Mouse (Mus musculus): ENCODE data around the gene Zfp811. TPM values are rescaled to one million over a fixed set of nuclear protein-coding genes. Genes with fewer than 3 reads are reported as not detected.
A peak's percentile ranks its signal among the peaks of the same experiment; 100 is the strongest.

The Zfp811 gene
- total RNA-seq (2014; fragmentation: Nextera tagmentation) (not detected in 2 replicates), total RNA-seq (2017) (0.11 TPM in 1 of 2 replicates, not detected in the other)

GRCm38 (mm10) chr17:32809544-32810374 lies at the start of gene Zfp811:
TSS of gene Zfp811 (minus strand) at chr17:32809931.
- no peak for ATAC-seq (replicated peaks; ENCODE audit: low FRiP score, low TSS enrichment, poor library complexity, severe bottlenecking)

GRCm38 (mm10) chr17:32856713-32857112 lies 47.0 kb upstream of the Zfp811 start:
- 0 out of 2 replicates have a peak, but pooled peaks have one; percentile 70 for ATAC-seq (replicated peaks; ENCODE audit: low FRiP score, low TSS enrichment, poor library complexity, severe bottlenecking)

GRCm38 (mm10) chr17:32851581-32851980 lies 41.9 kb upstream of the Zfp811 start:
- ATAC-seq (replicated peaks; ENCODE audit: low FRiP score, low TSS enrichment, poor library complexity, severe bottlenecking), result no peak

GRCm38 (mm10) chr17:32841388-32841787 lies 31.7 kb upstream of the Zfp811 start:
- ATAC-seq (replicated peaks; ENCODE audit: low FRiP score, low TSS enrichment, poor library complexity, severe bottlenecking), result no peak

GRCm38 (mm10) chr17:32839083-32839802 lies 29.5 kb upstream of the Zfp811 start:
- ATAC-seq (replicated peaks; ENCODE audit: low FRiP score, low TSS enrichment, poor library complexity, severe bottlenecking), result no peak

GRCm38 (mm10) chr17:32830418-32830782 lies 20.7 kb upstream of the Zfp811 start:
- ATAC-seq (replicated peaks; ENCODE audit: low FRiP score, low TSS enrichment, poor library complexity, severe bottlenecking), result no peak

GRCm38 (mm10) chr17:32829540-32830417 lies 20.0 kb upstream of the Zfp811 start, which contains the start of gene Zfp799:
TSS of gene Zfp799 (minus strand) at chr17:32830261.
- ATAC-seq (replicated peaks; ENCODE audit: low FRiP score, low TSS enrichment, poor library complexity, severe bottlenecking), result peak; percentile 100

GRCm38 (mm10) chr17:32816074-32816784 lies 6.5 kb upstream of the Zfp811 start:
- ATAC-seq (replicated peaks; ENCODE audit: low FRiP score, low TSS enrichment, poor library complexity, severe bottlenecking), result no peak

GRCm38 (mm10) chr17:32814136-32814535 lies 4.4 kb upstream of the Zfp811 start:
- ATAC-seq (replicated peaks; ENCODE audit: low FRiP score, low TSS enrichment, poor library complexity, severe bottlenecking), result no peak

GRCm38 (mm10) chr17:32810648-32811047 lies 917 bp upstream of the Zfp811 start:
- ATAC-seq (replicated peaks; ENCODE audit: low FRiP score, low TSS enrichment, poor library complexity, severe bottlenecking), result no peak

- no peak for ATAC-seq (replicated peaks; ENCODE audit: low FRiP score, low TSS enrichment, poor library complexity, severe bottlenecking)
Measured at GRCm38 (mm10) chr17:32808921-32809320, 810 bp downstream of the Zfp811 start.

GRCm38 (mm10) chr17:32789244-32789643 lies 20.5 kb downstream of the Zfp811 start:
- ATAC-seq (replicated peaks; ENCODE audit: low FRiP score, low TSS enrichment, poor library complexity, severe bottlenecking), result no peak

- no peak for ATAC-seq (replicated peaks; ENCODE audit: low FRiP score, low TSS enrichment, poor library complexity, severe bottlenecking)
Measured at GRCm38 (mm10) chr17:32788576-32788975, 21.2 kb downstream of the Zfp811 start.

- ATAC-seq (replicated peaks; ENCODE audit: low FRiP score, low TSS enrichment, poor library complexity, severe bottlenecking), result peak; percentile 98
Measured at GRCm38 (mm10) chr17:32788094-32788559, 21.6 kb downstream of the Zfp811 start, which contains the start of gene Zfp871. TSS of gene Zfp871 (minus strand) at chr17:32788287.

- peak; percentile 82 for ATAC-seq (replicated peaks; ENCODE audit: low FRiP score, low TSS enrichment, poor library complexity, severe bottlenecking)
Measured at GRCm38 (mm10) chr17:32787436-32788093, 22.2 kb downstream of the Zfp811 start.

- ATAC-seq (replicated peaks; ENCODE audit: low FRiP score, low TSS enrichment, poor library complexity, severe bottlenecking), result no peak
Measured at GRCm38 (mm10) chr17:32786944-32787343, 22.8 kb downstream of the Zfp811 start.

GRCm38 (mm10) chr17:32785656-32786055 lies 24.1 kb downstream of the Zfp811 start:
- ATAC-seq (replicated peaks; ENCODE audit: low FRiP score, low TSS enrichment, poor library complexity, severe bottlenecking), result no peak

- no peak for ATAC-seq (replicated peaks; ENCODE audit: low FRiP score, low TSS enrichment, poor library complexity, severe bottlenecking)
Measured at GRCm38 (mm10) chr17:32777564-32777963, 32.2 kb downstream of the Zfp811 start.
